Mouse (Mus musculus) adipocyte (in vitro differentiated cells): Measurements from ENCODE around the gene Gm17657.
A peak's percentile ranks its signal among the peaks of the same experiment; 100 is the strongest.
"Not testable (repeated sequence)": the region's sequence is repeated elsewhere in the genome, so short reads cannot be mapped to it uniquely, and the experiment has no call there.

ENCODE experiments used
- DNase-seq: peaks from one replicate; pipeline ENCODE4 v3.0.0-alpha.2; 2016; ENCODE audit warnings: low spot score

The Gm17657 gene

GRCm38 (mm10) chr17:29548494-29548893, 944 bp downstream of the Gm17657 start:
- no peak for DNase-seq

- DNase-seq = no peak
Observed at GRCm38 (mm10) chr17:29545241-29545640, 4.2 kb downstream of the Gm17657 start.

GRCm38 (mm10) chr17:29544064-29544463, 5.4 kb downstream of the Gm17657 start:
- no peak for DNase-seq

DNA sequence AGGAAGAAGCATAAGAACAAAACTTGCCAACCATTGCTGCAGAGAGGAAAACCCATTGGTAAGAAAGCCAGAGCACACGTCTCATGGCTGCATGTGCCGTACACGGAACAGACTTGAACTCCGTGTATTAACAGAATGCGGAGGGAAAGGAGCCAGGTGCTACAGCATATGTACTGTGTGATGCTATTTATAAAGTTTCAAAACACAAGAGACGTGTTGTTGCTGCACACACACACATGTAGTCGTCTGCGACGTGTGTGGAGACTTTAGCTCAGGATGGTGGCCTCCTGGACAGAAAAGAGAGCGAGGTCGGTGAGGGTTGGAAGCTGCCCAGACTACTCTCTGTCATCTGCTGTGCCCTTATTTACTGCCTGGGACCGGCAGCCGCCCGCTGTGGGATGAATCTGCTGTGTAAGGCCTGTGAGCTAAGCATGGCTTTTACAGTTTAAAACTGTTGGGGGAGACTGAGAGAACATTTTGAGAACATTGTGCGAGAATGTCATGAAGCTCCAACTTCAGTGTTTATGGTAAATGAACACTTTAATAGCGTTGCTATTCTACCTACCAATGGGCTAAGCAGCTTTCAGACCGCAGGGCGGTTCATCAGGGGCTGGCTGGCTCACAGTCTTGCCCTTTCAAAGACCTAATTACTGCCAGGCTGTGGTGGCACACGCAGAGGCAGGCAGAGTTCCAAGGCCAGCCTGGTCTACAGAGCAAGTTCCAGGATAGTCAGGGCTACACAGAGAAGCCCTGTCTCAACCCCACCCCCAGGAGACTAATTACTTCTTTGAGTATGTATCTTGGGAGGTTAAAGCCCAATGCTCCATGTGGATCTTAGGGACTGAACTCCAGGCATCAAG, 6.4 kb downstream of the Gm17657 start:
- no peak for DNase-seq

GRCm38 (mm10) chr17:29541419-29541818, 8.0 kb downstream of the Gm17657 start:
- DNase-seq = peak; percentile 95

DNA sequence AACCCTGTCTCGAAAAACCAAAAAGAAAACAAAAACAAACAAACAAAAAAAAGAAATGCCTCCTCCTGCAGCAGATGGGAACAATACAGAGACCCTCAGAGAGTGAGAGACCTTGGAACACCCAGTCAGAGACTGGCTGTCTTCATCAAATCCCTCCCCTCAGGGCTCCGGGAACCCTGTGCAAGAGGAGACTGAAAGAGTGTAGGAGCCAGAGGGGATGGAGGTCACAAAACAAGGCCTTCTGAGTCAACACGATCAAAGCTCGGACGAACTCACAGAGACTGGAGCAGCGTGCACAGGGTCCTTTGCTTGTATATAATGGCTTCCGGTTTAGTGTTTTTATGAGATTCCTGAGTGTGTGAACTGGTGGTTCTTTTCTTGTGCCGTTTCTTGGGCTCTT, 9.0 kb downstream of the Gm17657 start:
- no peak for DNase-seq

- no peak for DNase-seq
Observed at GRCm38 (mm10) chr17:29533866-29534265, 15.6 kb downstream of the Gm17657 start.

- DNase-seq = no peak
Observed at GRCm38 (mm10) chr17:29531757-29532384, 17.6 kb downstream of the Gm17657 start.

DNA sequence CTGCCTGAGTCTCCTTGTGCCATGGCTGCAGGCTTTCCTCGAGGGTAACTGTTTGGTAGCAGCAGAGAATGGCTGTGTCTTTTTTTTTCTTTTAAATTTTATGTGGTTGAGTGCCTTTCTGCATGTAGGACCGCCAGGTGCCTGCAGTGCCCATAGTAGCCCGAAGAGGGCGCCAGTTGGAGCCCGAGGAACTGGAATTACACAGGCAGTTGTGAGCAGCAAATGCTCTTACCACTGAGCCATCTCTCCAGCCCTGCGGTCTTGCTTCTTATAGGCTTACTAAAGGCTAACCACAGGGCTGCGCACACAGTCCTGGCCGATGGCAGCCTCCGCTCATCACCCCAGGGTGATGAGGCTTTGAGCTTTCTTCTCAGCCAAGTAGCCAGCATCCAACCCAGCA, 18.2 kb downstream of the Gm17657 start:
- no peak for DNase-seq

- DNase-seq = no peak
Observed at GRCm38 (mm10) chr17:29530508-29530907, 18.9 kb downstream of the Gm17657 start.

DNA sequence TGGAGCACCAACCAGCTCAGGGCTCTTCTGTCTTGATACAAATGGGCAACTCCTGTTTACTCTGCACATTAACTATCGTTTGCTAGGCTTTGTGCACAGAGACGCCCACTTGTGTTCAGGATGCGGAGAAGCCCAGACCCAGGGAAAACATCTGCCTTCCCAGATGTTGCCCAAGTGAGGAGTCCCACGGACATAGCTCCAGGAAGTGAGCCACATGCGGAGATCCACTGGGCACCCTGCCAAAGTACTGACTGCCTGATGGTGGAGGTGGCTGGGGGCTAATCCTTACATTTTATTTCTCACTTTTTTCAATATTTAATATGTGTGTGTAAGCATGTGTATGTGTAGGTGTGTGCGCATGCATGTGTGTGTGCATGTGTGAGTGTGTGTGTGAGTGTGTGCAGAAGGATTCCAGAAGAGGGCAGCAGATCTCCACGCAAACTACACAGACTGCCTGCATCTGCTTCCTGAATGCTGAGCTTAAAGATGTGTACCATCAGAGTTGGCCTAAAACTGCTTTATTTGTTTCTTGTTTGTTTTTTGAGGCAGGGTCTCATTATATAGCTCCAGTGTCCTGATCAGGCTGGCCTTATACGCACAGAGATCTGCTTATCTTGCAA, 20.8 kb downstream of the Gm17657 start:
- no peak for DNase-seq

GRCm38 (mm10) chr17:29525613-29526012, 23.8 kb downstream of the Gm17657 start:
- DNase-seq = no peak

DNA sequence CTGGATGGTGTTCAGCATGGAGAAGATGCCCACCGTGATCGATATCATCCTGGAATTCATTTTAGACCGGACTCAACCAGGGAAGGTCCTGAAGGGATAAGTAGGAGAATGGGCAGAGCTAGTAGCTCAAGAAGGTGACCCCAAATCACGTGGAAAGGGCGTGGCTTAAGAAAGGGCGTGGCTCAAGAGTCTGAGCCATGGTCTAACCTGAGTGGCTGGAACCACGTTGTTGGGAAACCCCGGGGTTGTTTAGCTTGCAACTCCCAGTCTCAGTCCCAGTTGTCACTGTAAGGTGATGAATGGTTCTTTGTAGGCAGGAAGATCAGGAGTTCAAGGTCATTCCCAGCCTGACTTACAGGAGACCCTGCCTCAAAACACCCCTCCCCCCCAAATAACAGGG, 29.7 kb downstream of the Gm17657 start:
- DNase-seq = no peak

GRCm38 (mm10) chr17:29518665-29519064, 30.8 kb downstream of the Gm17657 start:
- DNase-seq = not testable (repeated sequence)

DNA sequence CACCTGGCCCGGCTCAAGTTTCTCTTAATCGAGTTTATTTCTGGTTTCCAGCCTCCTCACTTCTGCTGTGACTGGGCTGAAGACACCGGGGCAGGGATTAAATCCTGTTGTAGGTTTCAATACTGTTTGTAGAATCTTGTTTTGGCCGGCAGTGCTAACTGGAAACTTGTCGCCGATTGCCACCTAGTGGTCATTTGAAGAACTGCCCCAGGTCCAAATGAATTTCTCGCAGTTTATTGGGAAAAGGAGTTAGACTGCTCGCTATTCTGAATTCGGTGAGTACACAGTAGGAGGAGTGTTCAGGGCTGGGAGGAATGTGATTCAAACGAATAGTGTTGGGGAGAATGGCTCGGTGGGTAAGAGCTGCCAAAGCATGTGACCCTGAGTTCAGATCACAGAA, 35.0 kb downstream of the Gm17657 start:
- DNase-seq = peak; percentile 90

DNA sequence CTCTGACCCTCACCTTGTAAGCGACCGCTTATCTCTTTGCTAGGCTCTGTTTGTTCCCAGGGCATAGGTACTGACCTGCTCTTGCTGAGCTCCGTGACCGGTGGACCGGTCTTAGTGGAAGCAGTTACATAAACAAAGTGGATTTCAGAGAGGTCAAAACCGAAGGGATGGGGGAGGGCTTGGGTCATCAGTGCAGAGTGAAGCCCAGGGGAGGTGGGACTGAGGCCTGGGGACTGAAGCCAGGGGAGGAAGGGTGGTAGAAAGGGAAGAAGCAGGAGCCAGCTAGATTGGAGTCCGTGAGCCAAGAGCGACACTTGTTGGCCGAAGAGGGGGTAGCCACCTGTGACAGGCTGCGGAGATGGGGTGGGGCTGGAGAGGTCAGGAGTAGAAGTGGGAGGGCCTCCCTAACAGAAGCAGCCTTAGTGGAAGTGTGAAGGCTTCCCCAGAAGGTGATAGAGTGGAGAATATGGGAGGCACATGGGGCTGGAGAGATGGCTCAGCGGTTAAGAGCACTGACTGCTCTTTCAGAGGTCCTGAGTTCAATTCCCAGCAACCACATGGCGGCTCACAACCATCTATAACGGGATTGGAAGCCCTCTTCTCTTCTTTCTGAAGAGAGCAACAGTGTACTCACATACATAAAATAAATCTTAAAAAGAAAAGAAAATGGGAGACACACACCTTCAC, 36.3 kb downstream of the Gm17657 start:
- DNase-seq = no peak

- no peak for DNase-seq
Observed at GRCm38 (mm10) chr17:29510691-29511090, 38.7 kb downstream of the Gm17657 start.

DNA sequence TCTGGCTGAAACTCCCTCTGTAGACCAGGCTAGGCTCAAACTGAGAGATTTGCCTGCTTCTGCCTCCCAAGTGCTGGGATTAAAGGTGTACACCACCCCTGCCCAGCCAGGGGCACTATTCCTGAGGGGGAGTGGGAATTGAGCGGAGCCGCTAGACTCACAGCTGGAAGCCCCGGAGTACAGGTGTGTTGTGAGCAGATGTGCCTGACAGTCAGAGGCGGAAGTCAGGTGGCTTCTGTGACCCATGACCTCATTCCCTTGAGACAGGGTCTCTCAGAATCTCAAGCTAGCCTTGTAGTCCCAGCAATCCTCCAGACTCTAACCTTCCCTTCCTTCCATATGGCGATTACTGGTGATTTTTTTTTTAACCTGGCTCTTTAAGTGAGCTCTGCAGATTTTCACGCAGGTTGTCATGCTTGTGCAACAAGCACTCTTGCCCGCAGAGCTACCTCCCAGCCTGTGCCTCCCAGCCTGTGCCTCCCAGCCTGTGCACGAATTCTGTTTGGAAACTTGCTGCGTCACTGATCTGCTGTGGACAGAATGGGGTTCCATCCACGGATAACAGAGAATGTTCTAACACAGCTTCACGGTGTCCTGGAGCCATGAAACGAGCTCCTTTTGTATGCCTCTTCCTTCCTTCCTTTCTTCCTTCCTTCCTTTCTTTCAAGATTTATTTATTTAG, 40.4 kb downstream of the Gm17657 start:
- DNase-seq = no peak

GRCm38 (mm10) chr17:29503700-29504099, 45.7 kb downstream of the Gm17657 start:
- DNase-seq = no peak

DNA sequence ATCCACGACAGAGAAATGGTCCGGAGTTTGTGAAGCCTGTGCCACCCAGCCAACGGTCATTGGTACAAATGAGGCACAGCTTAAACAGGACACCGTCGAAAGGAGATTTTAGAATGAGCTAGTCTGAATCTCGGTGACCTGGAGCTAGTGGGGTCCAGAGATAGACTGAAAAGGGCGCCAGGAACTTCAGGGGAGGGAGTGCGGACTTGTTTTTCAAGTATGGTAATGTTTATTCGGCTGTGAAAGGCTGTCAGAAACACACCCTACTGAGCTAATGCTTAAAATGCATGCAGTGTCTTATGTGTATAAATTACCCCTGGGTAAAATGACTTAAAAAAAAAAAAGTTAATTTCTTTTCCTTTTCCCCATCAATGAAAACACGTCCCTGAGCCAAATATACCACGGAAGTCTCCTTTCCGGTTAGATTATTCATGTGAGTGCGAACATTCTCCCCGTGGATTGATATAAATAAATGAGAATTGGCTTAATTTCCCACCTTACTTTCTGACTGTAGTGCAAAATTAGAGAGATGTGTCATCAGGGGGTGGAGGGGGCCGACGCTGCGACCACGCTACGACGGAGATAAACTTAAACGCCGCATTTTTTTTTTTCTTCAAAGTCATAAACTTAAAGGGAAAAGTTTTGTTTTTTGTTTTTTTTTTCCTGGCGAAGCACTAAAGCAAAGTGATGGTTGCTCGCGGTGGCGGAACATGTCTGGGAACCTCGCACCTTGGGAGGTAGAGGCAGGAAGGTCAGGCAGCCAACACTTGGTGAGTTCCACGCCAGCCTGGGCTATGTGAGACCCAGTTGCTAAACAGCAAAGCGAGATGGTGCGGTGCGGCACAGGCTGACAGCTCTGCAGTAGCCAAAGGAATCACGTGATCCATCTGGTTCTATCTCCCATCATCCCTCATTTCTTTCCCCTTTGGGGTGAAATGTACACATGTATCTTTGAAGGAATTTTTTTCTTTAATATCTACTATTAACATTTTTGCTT, 46.5 kb downstream of the Gm17657 start:
- DNase-seq = no peak
